Mouse (Mus musculus): ENCODE measurements around the gene Spem1.
"Not testable (repeated sequence)": the region's sequence is repeated elsewhere in the genome, so short reads cannot be mapped to it uniquely, and the experiment has no call there.

The Spem1 gene

DNA sequence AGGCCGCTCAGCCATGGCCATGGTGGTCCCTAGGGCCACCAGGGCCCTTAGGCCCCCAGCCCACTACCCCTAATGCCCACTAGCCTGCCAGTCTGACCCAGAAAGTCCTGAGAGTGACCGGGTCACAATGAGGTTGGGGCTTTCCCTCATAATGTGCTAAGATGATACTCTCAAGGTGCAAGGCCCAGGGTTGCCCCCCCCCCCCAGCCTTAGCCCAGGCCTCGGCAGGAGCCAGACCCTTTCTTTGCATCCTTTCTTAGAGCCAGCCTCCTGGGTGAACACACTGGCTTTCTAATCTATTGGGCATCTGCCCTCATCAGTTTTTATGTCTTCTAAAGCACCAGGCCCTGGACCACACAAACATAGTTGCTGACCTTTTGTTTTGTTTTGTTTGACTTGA lies at the start of gene Spem1:
TSS of gene Spem1 (minus strand) at position 101 of the 400 bp plus-strand sequence.
- DNase-seq: no peak

DNA sequence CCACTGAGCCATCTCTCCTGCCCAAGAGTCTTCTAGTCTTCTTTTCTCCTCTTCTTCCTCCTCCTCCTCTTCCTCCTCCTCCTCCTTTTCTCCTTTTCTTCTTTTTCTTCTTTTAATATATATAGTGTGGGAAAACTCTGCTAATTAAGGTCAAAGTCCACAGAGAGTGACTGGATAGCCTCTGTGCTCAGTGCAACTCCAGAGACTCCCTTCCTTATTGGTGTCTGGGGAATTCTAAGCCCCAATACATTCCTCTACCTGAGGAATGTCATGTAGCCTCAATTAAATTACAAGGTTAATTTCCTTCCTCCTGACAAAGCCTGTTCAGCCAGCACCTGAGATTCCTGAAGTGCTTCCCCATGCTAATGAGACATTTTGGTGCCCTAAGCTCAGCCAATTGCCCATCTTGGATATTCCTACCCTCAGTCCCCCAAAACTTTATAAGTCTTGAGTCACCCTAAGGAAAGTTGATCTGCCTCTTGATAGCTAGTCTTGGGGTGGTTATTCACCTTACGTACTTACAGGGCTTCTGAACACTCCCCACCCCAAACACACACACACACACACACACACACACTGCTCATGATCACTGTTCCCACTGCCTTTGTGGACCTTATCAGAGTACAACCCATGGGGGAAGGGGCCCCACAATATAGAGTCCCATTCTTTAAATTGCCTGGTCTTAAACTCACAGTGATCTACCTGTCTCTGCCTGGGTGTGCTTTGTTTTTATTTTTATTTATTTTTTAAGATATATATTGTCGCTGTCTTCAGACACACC lies 48.5 kb upstream of the Spem1 start:
- no peak for DNase-seq

- DNase-seq: no peak
Observed at GRCm38 (mm10) chr11:69867335-69867734, 45.4 kb upstream of the Spem1 start.

- DNase-seq: no peak
Observed at GRCm38 (mm10) chr11:69865561-69865960, 43.6 kb upstream of the Spem1 start.

GRCm38 (mm10) chr11:69864138-69864860 lies 42.3 kb upstream of the Spem1 start:
- no peak for DNase-seq

- not testable (repeated sequence) for DNase-seq
Observed at GRCm38 (mm10) chr11:69863729-69864128, 41.7 kb upstream of the Spem1 start.

DNA sequence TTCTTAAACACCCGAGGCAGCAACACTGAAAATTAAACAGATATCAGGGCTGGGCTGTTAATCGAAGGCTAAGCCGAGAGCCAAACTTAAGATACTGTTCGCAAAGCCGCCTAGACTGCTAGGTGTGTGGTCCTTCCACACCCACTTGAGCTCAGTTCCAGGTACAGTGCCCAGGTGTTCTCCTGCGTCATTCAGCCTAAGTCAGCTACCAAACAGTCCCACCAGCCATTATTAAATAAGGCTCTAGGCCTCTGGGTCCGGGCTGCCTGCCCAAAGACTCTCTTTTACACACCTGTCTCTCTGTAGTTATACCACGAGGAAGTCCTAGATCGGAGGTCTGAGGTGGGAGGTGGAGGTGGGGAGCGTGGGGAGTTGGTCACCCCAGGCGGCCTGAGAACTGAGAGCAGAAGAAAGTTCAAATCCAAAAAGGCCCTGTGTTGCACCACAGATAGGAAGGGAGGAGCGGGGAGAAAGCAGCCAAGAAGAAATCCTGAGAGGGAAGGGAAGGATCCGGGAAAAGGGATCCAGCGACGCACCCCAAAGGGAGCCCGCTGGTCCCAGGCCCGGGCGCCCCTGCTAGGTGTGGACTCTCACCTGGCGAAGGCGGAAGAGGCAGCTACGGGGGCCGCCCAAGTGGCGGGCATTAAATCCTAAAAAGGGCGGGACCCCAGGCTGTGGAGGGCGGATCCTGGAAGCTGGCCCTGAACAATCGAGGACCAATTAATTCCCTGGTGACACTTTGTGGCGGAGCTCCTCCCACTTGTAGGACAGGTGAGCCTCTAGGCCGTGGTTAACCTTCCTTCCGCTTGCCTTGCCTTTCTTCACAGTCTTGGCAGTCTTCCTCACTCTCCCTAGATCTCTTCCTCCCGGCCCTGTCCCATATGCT lies 36.4 kb upstream of the Spem1 start, which contains the start of gene Tnk1:
TSS of gene Tnk1 (minus strand) at position 618 of the 886 bp plus-strand sequence.
- DNase-seq: peak; percentile 51 to 70

- peak; percentile 73 to 80 for DNase-seq
Observed at GRCm38 (mm10) chr11:69855347-69855746, 33.4 kb upstream of the Spem1 start.

GRCm38 (mm10) chr11:69854680-69855079 lies 32.7 kb upstream of the Spem1 start:
- DNase-seq: no peak

DNA sequence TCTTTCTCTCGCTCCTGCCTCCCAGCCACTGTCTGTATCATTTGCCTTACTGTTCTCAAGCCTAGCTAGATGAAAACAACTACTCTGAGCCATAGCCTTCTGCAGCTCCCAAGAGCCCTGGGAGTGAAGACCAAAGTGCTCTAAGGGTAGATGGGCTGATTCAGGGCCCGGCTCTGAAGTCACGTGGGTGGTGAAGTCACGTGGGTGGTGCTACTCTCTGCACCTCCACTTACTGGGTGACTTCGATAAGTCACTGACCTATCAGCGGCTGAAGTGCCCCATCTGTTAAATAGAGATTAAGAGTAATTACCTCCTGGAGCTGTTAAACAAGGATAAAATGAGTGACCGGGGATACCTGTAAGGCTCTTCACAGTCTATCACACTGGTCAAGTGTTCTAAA lies 32.0 kb upstream of the Spem1 start:
- DNase-seq: no peak

- DNase-seq: no peak
Observed at GRCm38 (mm10) chr11:69850754-69851153, 28.8 kb upstream of the Spem1 start.

- no peak for DNase-seq
Observed at GRCm38 (mm10) chr11:69849884-69850283, 27.9 kb upstream of the Spem1 start.

DNA sequence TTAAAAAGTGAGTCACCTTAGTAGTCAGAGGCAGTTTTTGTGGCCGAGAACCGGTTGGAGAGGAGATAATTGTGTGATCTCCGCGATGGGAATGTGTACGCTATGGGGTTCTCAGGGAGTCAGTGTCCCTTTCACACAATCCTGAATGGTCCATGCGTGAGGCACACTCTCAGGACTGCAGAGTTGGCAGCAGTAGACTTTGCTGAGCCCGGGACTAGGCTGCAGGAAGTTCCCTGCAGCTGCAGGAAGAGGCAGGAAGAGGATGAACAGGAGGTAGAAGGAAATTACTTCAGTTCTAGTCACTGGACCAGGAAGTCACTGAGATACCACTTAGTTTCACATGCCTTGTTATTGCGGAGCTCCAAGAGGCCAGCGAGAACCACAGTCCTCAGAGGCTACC lies 27.1 kb upstream of the Spem1 start:
- no peak for DNase-seq

- DNase-seq: no peak
Observed at GRCm38 (mm10) chr11:69848021-69848420, 26.0 kb upstream of the Spem1 start.

DNA sequence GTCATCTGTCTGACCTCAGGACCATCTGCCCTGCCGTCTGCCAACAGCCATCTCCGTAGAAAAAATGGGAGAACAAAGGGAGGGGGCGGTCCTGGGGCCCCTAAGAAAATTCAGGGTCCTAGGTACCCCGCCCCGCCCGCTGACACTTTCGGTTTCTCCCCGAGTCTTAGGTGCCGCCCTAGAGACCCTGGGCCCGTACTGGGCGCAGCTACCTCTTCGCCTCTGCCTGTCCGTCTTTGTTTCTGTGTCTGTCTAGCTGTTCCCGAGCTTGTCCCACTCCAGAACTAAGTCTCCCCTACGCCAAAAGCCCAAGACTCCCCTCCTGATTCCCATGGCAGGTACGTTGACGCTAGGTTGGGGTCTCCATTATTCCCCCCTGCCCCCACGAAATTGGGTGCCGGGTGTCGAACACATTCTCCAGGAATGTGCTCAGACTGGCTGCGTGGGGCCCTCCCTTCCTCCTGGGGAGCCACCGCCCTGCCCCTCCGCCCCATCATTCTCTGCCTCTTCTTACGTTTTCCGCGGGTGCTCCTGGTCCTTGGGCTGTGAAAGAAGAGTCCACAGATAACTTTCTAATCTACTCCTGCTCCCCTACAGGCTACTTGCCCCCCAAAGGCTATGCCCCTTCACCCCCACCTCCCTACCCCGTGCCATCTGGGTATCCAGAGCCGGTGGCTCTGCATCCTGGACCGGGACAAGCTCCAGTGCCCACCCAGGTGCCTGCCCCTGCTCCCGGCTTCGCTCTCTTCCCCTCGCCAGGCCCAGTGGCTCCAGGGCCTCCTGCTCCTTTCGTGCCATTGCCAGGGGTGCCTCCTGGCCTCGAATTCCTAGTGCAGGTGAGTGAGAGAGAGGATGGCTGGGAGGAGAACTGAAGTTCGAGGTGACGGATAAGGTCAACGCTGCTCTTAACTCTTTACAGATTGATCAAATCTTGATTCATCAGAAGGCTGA lies 25.0 kb upstream of the Spem1 start:
- DNase-seq: peak; percentile 39 to 58

DNA sequence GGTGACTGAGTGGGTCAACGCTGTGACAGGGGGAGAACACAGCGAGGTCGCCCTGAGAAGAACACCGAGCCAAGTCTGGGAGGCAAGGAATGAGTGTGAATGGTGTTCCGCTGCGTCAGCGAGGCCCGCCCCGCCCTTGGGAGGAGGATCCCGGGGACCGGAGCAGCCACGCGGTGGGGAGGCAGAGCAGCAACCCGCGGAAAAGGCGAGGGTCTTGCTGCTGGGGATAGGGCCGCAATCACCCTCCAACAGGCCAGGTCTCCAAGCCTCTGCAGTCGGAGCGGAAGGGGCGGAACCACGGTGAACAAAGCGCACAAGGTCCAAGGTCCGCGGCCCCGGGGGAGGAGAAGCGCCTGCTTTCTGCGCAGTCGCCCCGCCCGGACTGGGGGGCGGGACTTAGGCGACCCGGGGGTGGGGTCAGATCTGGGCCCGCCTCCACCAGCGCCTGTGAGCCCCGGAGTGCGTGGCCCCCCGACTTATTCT lies 24.3 kb upstream of the Spem1 start, which contains the start of gene Plscr3:
TSS of gene Plscr3 (plus strand) at position 179 of the 483 bp plus-strand sequence.
- DNase-seq: peak; percentile 95 to 97

DNA sequence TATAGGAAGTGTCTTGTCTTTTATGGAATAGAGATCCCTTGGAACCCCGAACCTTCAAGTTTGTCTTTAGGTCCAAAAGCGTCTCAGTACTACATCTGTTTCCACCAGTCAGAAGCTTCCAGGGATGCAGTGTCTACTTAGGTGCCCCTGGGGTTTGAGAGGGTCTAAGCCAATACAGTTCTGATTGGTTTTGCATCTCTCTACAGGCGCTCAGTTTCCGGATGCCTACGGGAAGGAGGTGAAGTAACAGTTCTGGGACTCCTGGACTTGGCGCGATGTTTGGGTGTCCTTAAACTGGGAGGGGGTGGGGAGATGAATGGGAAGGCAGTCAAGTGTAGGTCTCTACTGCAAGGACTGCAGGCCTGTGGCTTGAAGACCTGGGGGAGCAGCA lies 16.7 kb upstream of the Spem1 start:
- DNase-seq: no peak

DNA sequence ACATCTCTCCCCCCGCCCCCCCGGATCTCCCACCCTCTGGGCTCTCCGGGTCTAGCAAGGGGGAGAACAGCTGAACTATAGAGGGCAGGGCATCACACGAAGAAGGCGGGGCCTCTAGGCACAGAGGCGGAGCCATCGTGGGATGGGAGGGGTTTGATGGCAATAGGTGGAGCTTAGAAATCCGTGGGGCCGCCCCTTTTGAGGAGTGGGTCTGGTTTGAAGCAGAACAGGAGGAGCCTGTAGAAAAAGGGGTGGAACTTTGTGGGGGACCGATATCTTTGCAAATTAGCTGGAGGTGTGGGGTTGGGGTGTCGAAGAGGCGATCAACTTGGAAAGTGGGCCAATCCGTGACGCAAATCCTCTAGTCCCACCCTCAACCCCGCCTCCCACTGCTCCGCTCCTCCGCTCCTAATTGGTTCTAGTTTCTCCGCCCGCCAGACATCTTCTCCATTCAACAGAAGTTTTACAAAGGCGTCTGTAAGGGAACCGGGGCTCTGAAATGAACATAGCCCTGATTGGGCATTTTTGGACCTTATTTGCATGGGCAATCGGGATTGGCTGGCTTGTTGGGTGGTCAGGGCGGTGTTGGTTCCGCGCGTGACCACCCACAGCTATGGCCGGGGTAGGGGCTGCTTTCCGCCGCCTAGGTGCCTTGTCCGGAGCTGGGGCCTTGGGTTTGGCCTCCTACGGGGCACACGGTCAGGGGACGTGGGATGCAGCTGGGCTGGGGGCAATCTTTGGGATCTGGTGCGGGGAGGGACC lies 16.2 kb upstream of the Spem1 start, which contains the start of gene Tmem256:
TSS of gene Tmem256 (plus strand) at position 563 of the 762 bp plus-strand sequence.
- DNase-seq: peak; percentile 96 to 98

DNA sequence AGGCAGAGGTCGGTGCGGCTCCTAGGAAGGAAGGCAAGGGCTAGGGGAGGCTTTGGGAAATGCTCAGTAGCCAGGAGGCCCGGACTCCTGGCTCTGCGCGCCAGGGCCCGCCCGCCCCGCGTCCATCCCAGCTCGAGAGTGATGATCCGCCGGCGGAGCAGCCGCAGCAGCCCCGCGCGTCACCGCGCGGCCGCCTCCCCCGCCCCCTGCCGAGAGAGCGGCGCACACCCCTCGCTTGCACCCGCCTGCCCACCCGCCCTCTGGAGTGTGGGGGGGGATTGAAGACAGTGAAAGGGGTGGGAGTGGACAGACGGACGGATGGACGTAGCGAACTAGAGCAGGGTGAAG lies 15.6 kb upstream of the Spem1 start, which contains the start of gene Nlgn2:
TSS of gene Nlgn2 (minus strand) at position 181 of the 348 bp plus-strand sequence.
- DNase-seq: no peak

DNA sequence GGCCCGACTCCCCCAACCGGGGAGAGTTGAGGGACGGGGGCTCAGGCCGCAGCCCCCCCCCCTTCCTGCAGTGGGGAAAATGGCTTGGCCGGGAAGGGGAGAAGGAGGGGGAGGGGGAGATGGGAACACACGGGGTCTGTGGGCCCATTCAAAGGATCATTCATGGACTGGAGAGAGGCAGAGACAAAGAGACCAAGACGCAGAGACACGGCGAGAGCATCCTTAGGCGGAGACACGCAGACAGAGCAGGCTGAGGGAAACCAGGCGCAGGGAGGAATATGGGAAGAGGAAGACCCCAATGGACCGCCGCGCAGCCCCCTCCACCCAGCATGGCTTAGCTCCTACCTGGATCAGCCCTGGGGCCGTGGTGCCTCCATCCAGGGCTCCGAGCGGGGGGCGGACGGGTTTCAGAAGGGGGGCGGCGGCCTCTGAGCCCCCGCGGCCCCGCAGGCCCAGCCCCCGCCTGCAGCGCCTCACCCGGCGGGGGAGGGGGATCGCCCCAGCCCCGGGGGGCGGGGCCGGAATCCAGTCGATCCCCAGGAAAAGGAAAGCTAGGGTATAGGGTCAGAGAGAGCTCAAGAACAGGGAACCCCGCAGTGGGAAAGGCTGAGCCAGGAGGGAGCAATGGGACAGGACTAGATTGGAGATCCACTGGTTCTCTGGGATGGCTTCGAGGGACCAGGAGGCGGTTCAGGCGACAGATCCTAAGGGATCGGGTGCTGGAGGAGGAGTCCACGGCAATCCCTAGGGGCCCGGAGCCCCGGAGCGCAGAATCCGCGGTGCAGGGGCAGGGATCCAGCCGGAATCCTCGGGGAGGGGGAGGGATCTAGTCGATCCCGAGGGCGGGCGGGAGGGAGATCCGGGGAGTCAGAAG lies 15.0 kb upstream of the Spem1 start:
- DNase-seq: peak; percentile 49 to 66
